Mouse (Mus musculus) hindbrain, embryonic 11.5 days (tissue): ENCODE measurements at regions not wholly inside any gene's neighbourhood (a gene's known extent, or its start where the extent isn't known, plus 50 kb on each side); places are given as distances from the start of the nearest gene placed in this dataset.

Experiments
- ATAC-seq: fragments of 200-750 bp; cut with Nextera tagmentation; 2 replicates; pipeline ENCODE4 v1.8.0; 2017; ENCODE audit warnings: mild to moderate bottlenecking, moderate TSS enrichment, moderate library complexity; ENCODE audit not compliant: low FRiP score
- DNase-seq: peaks from one replicate; pipeline ENCODE4 v3.0.0-alpha.2; 2015; ENCODE audit warnings: low spot score
- H3K27ac ChIP-seq: fragments of 300-500 bp; sonication (generic); 2 replicates; pipeline ENCODE4 v1.5.1; 2014; ENCODE audit warnings: mild to moderate bottlenecking, low read depth, low read length
- H3K27me3 ChIP-seq: fragments of 300-500 bp; sonication (generic); 2 replicates; pipeline ENCODE4 v1.6.1; 2014; ENCODE audit warnings: mild to moderate bottlenecking, low read length, moderate library complexity, mixed read lengths; ENCODE audit not compliant: control insufficient read depth, insufficient read depth
- H3K36me3 ChIP-seq: fragments of 300-500 bp; sonication (generic); 2 replicates; pipeline ENCODE4 v1.6.1; 2014; ENCODE audit warnings: mild to moderate bottlenecking, low read length, moderate library complexity, mixed read lengths; ENCODE audit not compliant: control insufficient read depth, insufficient read depth
- H3K4me1 ChIP-seq: fragments of 300-500 bp; sonication (generic); replicated peaks from 2 replicates; pipeline ENCODE4 v1.6.1; 2014; ENCODE audit warnings: low read length, mixed read lengths; ENCODE audit not compliant: control insufficient read depth, insufficient read depth
- H3K4me2 ChIP-seq: fragments of 300-500 bp; sonication (generic); replicated peaks from 2 replicates; pipeline ENCODE4 v1.6.1; 2014; ENCODE audit warnings: mild to moderate bottlenecking, low read depth, low read length
- H3K4me3 ChIP-seq: fragments of 300-500 bp; sonication (generic); 2 replicates; pipeline ENCODE4 v1.5.1; 2014; ENCODE audit warnings: low read depth, low read length
- H3K9ac ChIP-seq: fragments of 300-500 bp; sonication (generic); 2 replicates; pipeline ENCODE4 v1.6.1; 2014; ENCODE audit warnings: low read depth, low read length
- H3K9me3 ChIP-seq: fragments of 300-500 bp; sonication (generic); 2 replicates; pipeline ENCODE4 v1.6.1; 2016; ENCODE audit warnings: low read length; ENCODE audit not compliant: control insufficient read depth
- WGBS: fragments of 180-500 bp; shearing (Covaris S2); extraction: QIAGEN DNeasy Blood & Tissue Kit; methylation state at CpG from one replicate; pipeline ENCODE4 v1.1.7; 2014; 5-methylcytosine and 5-hydroxymethylcytosine counted together

DNA sequence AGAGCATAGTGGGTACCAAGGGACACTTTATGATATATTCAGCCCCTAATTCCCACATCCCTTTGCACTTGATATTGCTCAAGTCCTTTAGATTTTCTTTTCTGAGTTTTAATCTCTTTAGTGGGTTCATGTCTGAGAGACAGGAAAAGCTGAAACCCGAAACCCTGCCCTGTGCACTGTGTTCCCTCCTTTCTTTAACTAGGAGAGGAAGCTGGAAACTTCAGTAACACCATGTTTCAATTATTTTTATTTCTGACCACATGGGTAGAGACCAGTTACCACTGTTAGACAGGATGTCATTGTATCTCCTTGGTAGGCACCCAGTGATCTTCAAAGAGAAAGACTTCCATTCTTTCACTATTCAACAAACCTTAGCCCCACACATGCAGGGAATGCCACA, 362.4 kb upstream of the Flrt2 start:
- no peak overlapping the region for H3K9ac ChIP-seq
- no peak overlapping the region for H3K27ac ChIP-seq
- H3K27me3 ChIP-seq: no peaks in the 10 kb centered on the region
- ATAC-seq (no peak), DNase-seq (no peak)
- H3K4me1 ChIP-seq: no peaks in the 10 kb centered on the region
- no peaks in the 10 kb centered on the region for H3K9me3 ChIP-seq
- no peak overlapping the region for H3K4me3 ChIP-seq
- no peak overlapping the region for H3K4me2 ChIP-seq
- 53% methylated on average over 1 of the region's 1 CpGs for WGBS
- H3K36me3 ChIP-seq: no peaks in the 10 kb centered on the region

DNA sequence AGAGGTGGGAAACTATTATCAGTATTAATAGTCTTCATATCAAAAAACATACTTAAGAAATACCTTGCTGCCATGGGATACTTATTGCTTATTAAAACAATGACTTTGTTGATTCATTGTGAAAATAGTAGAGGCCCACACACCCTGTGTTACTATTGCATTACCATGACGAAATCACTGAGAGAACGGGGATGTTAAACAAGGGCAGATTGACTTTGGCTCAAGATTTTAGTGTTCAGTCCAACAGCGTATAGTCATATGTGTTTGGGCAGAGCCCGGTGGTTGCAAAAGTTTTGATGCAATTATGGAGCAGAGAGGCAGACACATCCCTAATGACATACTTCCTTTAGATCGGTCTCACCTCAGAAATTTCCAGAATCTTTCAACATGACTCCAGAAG, 344.2 kb upstream of the Flrt2 start:
- no peak overlapping the region for H3K9ac ChIP-seq
- WGBS: 94% methylated on average over 5 of the region's 5 CpGs
- H3K27me3 ChIP-seq: no peaks in the 10 kb centered on the region
- no peak for DNase-seq
- H3K9me3 ChIP-seq: no peaks in the 10 kb centered on the region
- H3K27ac ChIP-seq: no peak overlapping the region
- H3K36me3 ChIP-seq: no peaks in the 10 kb centered on the region
- no peaks in the 10 kb centered on the region for H3K4me1 ChIP-seq
- H3K4me2 ChIP-seq: no peak overlapping the region
- no peak overlapping the region for H3K4me3 ChIP-seq
- no peak for ATAC-seq

DNA sequence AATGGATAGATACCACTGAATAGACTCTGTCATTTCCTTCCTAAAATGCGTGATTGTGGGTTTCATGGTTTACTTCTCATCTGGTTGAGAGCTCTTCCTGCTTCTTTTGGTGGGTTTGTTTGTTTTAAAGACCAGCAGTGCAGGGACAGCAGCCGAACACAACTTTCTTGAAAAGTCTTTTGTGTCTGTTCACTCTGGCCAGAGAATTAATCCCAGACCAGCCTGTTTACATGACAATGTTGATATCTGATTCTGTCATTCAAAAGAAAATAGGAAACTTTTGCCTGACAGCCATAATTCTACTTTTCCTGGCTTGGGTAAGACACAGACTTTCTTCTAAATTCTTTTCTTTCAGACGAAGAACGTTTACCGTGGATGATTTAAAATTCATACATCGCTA, 336.9 kb upstream of the Flrt2 start:
- 37% methylated on average over 6 of the region's 6 CpGs for WGBS
- peak; percentile 7 for DNase-seq
- H3K9ac ChIP-seq: no peak overlapping the region
- H3K27me3 ChIP-seq: no peaks in the 10 kb centered on the region
- no peaks in the 10 kb centered on the region for H3K4me1 ChIP-seq
- no peak for ATAC-seq
- H3K27ac ChIP-seq: no peak overlapping the region
- H3K4me2 ChIP-seq: no peak overlapping the region
- no peak overlapping the region for H3K4me3 ChIP-seq
- H3K36me3 ChIP-seq: no peaks in the 10 kb centered on the region
- no peaks in the 10 kb centered on the region for H3K9me3 ChIP-seq

DNA sequence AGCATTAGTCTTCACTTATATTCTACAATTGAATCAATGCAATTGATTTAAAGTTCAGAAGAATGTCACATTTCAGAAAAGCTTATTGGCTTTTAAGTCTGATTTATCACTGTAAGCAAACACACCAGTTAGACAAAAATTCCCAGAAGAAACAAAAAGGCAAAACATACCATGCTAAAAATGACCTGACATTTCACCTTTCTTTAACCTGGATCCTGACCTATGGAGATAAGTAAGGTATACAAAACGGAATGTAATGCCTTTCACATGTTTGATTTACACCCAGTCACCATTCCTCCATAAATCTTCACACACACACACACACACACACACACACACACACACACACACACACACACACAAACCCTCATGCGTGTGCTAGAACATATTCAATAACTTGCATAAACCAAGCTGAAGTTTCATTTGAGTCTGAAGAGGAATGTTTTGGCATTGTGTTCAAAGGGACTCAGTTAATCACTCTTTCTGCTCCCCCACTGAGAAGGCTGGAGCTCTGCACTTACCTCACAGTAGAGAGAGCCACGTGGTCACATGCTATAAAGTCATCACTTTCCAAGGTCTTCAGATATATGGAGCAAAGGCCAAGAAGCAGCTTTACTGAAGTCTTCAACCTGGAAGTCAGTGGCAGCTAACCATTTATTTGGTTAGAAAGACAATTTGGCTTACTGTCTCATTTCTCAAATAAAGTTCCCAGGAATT, 307.6 kb upstream of the Flrt2 start:
- Histone ChIP-seq H3K36me3 (no peaks in the 10 kb centered on the region), H3K9me3 (no peaks in the 10 kb centered on the region), H3K4me1 (no peaks in the 10 kb centered on the region), H3K9ac (no peak overlapping the region), H3K27me3 (no peaks in the 10 kb centered on the region), H3K27ac (no peak overlapping the region), H3K4me2 (no peak overlapping the region), H3K4me3 (no peak overlapping the region)
- ATAC-seq: no peak
- WGBS: 39% methylated on average over 3 of the region's 3 CpGs
- DNase-seq: no peak

DNA sequence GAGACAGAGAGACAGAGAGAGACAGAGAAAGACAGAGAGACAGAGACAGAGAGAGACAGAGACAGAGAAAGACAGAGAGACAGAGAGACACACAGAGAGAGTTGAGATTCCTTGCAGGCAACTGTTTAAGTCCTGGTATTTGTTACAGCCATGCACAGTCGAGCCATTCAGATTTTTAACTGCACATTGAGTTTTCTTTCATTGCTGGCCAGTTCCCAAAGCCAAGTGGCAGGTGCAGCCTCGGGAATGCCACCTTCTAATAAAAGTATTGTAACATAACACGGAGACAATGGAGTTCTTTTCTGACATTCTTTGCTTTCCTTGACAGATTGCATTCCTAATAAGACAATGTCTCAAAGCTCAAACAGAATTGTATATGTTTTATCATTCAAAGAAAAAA, 306.3 kb upstream of the Flrt2 start:
- Histone ChIP-seq H3K36me3 (no peaks in the 10 kb centered on the region), H3K27me3 (no peaks in the 10 kb centered on the region), H3K27ac (no peak overlapping the region), H3K9me3 (no peaks in the 10 kb centered on the region), H3K9ac (no peak overlapping the region), H3K4me2 (no peak overlapping the region), H3K4me3 (no peak overlapping the region), H3K4me1 (no peaks in the 10 kb centered on the region)
- 67% methylated on average over 3 of the region's 3 CpGs for WGBS
- DNase-seq (no peak), ATAC-seq (no peak)

DNA sequence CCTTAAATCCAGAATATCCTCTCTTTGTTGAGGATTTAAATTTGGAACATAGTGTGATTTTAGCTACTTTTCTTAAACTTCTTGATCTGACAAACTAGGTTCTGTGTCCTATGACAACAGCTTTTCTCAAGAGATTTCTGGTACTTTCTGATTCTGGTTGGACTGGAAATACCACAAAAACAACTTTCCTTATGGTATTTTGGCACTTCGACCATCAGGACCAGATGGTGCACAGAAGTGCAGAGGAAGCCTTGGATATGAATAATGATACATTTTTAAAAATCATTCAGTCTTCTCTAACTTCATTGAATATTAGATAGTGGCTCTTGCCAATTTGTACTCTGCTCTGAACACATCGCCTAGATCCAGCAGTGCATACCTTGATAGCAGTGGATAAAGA, 303.8 kb upstream of the Flrt2 start:
- Histone ChIP-seq H3K4me3 (no peak overlapping the region), H3K9ac (no peak overlapping the region), H3K4me1 (no peaks in the 10 kb centered on the region), H3K4me2 (no peak overlapping the region), H3K27ac (no peak overlapping the region), H3K36me3 (no peaks in the 10 kb centered on the region), H3K9me3 (no peaks in the 10 kb centered on the region), H3K27me3 (no peaks in the 10 kb centered on the region)
- ATAC-seq (no peak), DNase-seq (no peak)
- 84% methylated on average over 2 of the region's 2 CpGs for WGBS

DNA sequence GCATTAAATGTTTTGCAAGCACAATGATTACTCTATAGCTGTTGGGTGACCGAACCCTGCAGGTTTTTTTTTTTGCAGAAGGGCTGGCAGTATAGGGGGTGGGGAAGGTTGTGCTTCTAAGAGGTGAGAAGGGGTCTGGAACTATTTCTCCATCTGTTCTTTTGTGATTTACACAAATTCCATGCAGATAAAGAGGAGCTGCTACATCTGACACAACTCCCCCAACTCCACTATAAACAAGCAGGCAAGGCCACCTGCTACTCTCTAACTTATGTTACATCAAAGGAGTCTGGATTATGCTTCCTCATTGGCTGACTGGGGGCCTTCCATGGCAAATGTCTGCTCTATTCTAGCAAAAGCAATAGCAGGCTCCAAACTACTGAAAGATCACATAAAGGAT, 299.2 kb upstream of the Flrt2 start:
- no peak overlapping the region for H3K27ac ChIP-seq
- no peaks in the 10 kb centered on the region for H3K4me1 ChIP-seq
- no peak overlapping the region for H3K9ac ChIP-seq
- no peaks in the 10 kb centered on the region for H3K9me3 ChIP-seq
- H3K36me3 ChIP-seq: no peaks in the 10 kb centered on the region
- peak; percentile 58 for ATAC-seq
- no peak overlapping the region for H3K4me2 ChIP-seq
- no peak overlapping the region for H3K4me3 ChIP-seq
- H3K27me3 ChIP-seq: no peaks in the 10 kb centered on the region
- WGBS: 45% methylated on average over 1 of the region's 1 CpGs
- no peak for DNase-seq

DNA sequence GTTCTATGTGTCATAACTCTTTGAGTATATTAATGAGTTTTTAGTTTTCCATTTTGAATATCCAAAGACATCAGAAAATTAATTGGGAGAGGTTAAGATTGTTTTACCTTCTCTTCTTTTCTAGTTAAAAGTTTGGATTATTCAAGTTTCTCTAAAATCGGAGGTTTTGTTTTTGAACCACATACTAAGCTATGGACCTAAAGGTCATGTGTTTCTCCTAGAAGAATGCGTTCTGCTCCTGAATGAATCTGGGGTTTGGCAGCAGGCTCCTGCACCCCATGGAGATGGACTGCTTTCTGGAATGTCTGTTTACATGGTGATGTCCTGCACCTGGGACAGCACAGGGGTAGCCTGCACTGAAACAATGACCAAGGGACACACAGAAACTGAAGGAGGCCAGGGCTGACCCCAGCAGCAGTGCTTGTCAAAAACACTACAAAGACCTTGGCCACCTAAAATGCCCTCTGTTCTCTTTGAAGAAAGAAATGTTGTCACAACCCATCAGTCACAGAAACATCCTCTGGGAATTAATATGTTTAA, 297.0 kb upstream of the Flrt2 start:
- WGBS: 59% methylated on average over 2 of the region's 2 CpGs

DNA sequence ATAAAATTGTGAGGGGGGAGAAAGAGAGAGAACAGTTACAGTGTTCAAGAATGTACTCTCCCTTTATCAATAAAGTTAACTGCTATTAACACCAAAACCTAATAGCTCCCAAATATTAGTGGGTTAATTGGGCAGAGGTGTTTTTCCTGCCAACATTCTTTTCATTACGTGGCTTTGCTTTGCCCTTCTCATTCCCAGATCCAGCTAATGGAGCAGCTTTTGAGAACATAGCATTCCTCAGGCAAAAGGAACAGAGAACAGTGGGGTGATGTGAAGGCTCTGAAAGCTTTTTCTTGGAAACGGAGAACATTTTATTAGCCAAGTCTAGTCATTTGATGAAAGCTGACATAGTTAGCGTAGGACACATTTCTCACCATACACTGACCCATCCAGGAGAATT, 271.2 kb upstream of the Flrt2 start:
- no peak overlapping the region for H3K4me2 ChIP-seq
- 93% methylated on average over 3 of the region's 3 CpGs for WGBS
- no peak overlapping the region for H3K4me3 ChIP-seq
- H3K36me3 ChIP-seq: no peaks in the 10 kb centered on the region
- no peak for ATAC-seq
- no peaks in the 10 kb centered on the region for H3K4me1 ChIP-seq
- no peak overlapping the region for H3K27ac ChIP-seq
- no peaks in the 10 kb centered on the region for H3K27me3 ChIP-seq
- no peaks in the 10 kb centered on the region for H3K9me3 ChIP-seq
- no peak overlapping the region for H3K9ac ChIP-seq
- DNase-seq: no peak

More for the DNA sequence above, 297.0 kb upstream of the Flrt2 start:
- H3K4me1 ChIP-seq: no peaks in the 10 kb centered on the region
- no peaks in the 10 kb centered on the region for H3K36me3 ChIP-seq
- DNase-seq (no peak), ATAC-seq (no peak)
- no peak overlapping the region for H3K4me2 ChIP-seq
- H3K4me3 ChIP-seq: no peak overlapping the region
- H3K9ac ChIP-seq: no peak overlapping the region
- H3K27ac ChIP-seq: no peak overlapping the region
- no peaks in the 10 kb centered on the region for H3K9me3 ChIP-seq
- no peaks in the 10 kb centered on the region for H3K27me3 ChIP-seq
